Mouse (Mus musculus): ENCODE data around the gene Tex19.1. TPM values are rescaled to one million over a fixed set of nuclear protein-coding genes. Genes with fewer than 3 reads are reported as not detected.

The Tex19.1 gene
- 0.09 TPM in 1 of 2 replicates, not detected in the other for polyA plus RNA-seq (2015; fragmentation: Nextera tagmentation; extraction: Ambion mirVana)

DNA sequence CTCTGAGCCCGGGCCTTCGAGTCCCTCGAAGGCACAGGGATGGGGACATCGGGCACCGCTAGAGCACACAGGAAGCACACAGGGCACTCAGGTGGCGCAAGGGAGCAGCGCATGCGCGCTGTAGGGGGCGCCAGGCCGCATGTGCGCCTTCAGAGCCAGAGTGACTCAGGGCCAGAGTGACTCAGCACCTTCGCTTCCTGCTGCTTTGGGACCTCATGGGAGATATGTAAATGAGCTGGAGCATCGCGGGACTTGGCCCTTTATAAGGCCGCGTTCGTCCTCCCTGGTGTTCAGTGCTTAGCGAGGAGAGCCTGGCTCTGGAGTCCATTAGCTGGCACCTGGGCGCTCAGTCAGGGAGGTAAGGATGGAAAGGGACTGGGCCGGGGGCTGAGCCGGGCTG lies at the start of gene Tex19.1:
Tex19.1 (plus strand) TSS at position 279 of the 400 bp plus-strand sequence.

GRCm38 (mm10) chr11:121118577-121118976 lies 27.4 kb upstream of the Tex19.1 start, which contains the start of gene Tex19.2:
Tex19.2 (minus strand) TSS chr11:121118677.

DNA sequence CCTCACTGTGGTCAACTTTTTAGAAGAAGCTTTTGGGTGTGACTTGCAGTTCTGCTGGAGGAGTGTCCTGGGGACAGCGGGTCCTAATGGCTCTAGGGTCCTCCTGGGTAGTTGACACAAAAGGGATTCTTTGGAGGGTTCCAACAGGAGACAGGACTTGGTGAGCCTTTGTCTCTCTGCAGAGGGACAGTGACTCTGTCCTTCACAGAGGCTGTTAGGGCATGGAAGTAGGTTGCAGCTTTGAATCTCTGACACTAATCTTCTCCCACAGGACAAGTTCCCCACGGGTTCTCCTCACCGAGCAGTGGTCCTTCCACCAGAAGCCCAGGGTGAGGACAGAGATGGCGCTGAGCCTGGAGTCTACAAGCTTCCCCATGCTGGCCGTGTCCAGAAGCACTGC lies 14.0 kb downstream of the Tex19.1 start, which contains the start of gene Uts2r:
Uts2r (plus strand) TSS at position 301 of the 400 bp plus-strand sequence.

Other genes starting within 250 kb of the Tex19.1 start
- 4.0 and 4.1 TPM in 2 replicates for gene Ccdc57, start 213.3 kb upstream of the Tex19.1 start, polyA plus RNA-seq (2015; fragmentation: Nextera tagmentation; extraction: Ambion mirVana)
- 3.7 and 4.1 TPM in 2 replicates for gene Slc16a3, start 197.7 kb upstream of the Tex19.1 start, polyA plus RNA-seq (2015; fragmentation: Nextera tagmentation; extraction: Ambion mirVana)
- 87.4 and 94.5 TPM in 2 replicates for gene Csnk1d, start 154.8 kb upstream of the Tex19.1 start, polyA plus RNA-seq (2015; fragmentation: Nextera tagmentation; extraction: Ambion mirVana)
- gene Cd7, start 106.7 kb upstream of the Tex19.1 start, polyA plus RNA-seq (2015; fragmentation: Nextera tagmentation; extraction: Ambion mirVana): 0.18 TPM in 1 of 2 replicates, not detected in the other
- not detected in 2 replicates for gene Sectm1b, start 82.6 kb upstream of the Tex19.1 start, polyA plus RNA-seq (2015; fragmentation: Nextera tagmentation; extraction: Ambion mirVana)
- gene Sectm1a, start 64.9 kb upstream of the Tex19.1 start, polyA plus RNA-seq (2015; fragmentation: Nextera tagmentation; extraction: Ambion mirVana): 0.26 and 0.50 TPM in 2 replicates
- not detected in 2 replicates for gene Tex19.2, start 27.5 kb upstream of the Tex19.1 start, polyA plus RNA-seq (2015; fragmentation: Nextera tagmentation; extraction: Ambion mirVana)
- 0.72 and 0.88 TPM in 2 replicates for gene Uts2r, start 14.1 kb downstream of the Tex19.1 start, polyA plus RNA-seq (2015; fragmentation: Nextera tagmentation; extraction: Ambion mirVana)
- gene Hexdc, start 58.3 kb downstream of the Tex19.1 start, polyA plus RNA-seq (2015; fragmentation: Nextera tagmentation; extraction: Ambion mirVana): 35.7 and 46.1 TPM in 2 replicates
- 36.1 and 39.1 TPM in 2 replicates for gene Ogfod3, start 58.6 kb downstream of the Tex19.1 start, polyA plus RNA-seq (2015; fragmentation: Nextera tagmentation; extraction: Ambion mirVana)
- gene Cybc1, start 83.2 kb downstream of the Tex19.1 start, polyA plus RNA-seq (2015; fragmentation: Nextera tagmentation; extraction: Ambion mirVana): 24.0 and 25.7 TPM in 2 replicates
- gene Narf, start 91.1 kb downstream of the Tex19.1 start, polyA plus RNA-seq (2015; fragmentation: Nextera tagmentation; extraction: Ambion mirVana): 34.3 and 34.8 TPM in 2 replicates
- gene Foxk2, start 113.8 kb downstream of the Tex19.1 start, polyA plus RNA-seq (2015; fragmentation: Nextera tagmentation; extraction: Ambion mirVana): 17.5 and 23.6 TPM in 2 replicates
- gene Wdr45b, start 208.3 kb downstream of the Tex19.1 start, polyA plus RNA-seq (2015; fragmentation: Nextera tagmentation; extraction: Ambion mirVana): 77.1 and 83.8 TPM in 2 replicates
- 18.7 and 20.6 TPM in 2 replicates for gene Rab40b, start 242.1 kb downstream of the Tex19.1 start, polyA plus RNA-seq (2015; fragmentation: Nextera tagmentation; extraction: Ambion mirVana)